Mouse (Mus musculus) liver, embryonic 15.5 days (tissue): ENCODE measurements at regions not wholly inside any gene's neighbourhood (a gene's known extent, or its start where the extent isn't known, plus 50 kb on each side); places are given as distances from the start of the nearest gene placed in this dataset.

Experiments
- ATAC-seq: fragments of 200-750 bp; cut with Nextera tagmentation; 2 replicates; pipeline ENCODE4 v1.8.0; 2017; ENCODE audit warnings: moderate number of reproducible peaks, mild to moderate bottlenecking, moderate library complexity; ENCODE audit not compliant: insufficient read depth
- H3K27ac ChIP-seq: fragments of 300-500 bp; sonication (generic); replicated peaks from 2 replicates; pipeline ENCODE4 v1.5.1; 2015; ENCODE audit warnings: mild to moderate bottlenecking, inconsistent platforms
- H3K27me3 ChIP-seq: fragments of 300-500 bp; sonication (generic); 2 replicates; pipeline ENCODE4 v1.6.1; 2015; ENCODE audit warnings: mild to moderate bottlenecking, inconsistent platforms
- H3K36me3 ChIP-seq: fragments of 300-500 bp; sonication (generic); replicated peaks from 2 replicates; pipeline ENCODE4 v1.6.1; 2015; ENCODE audit warnings: moderate library complexity, mild to moderate bottlenecking, inconsistent platforms
- H3K4me1 ChIP-seq: fragments of 300-500 bp; sonication (generic); replicated peaks from 2 replicates; pipeline ENCODE4 v1.6.1; 2015; ENCODE audit warnings: inconsistent platforms
- H3K4me2 ChIP-seq: fragments of 300-500 bp; sonication (generic); 2 replicates; pipeline ENCODE4 v1.6.1; 2015; ENCODE audit warnings: moderate library complexity, mild to moderate bottlenecking, inconsistent platforms
- H3K4me3 ChIP-seq: fragments of 300-500 bp; sonication (generic); replicated peaks from 2 replicates; pipeline ENCODE4 v1.5.1; 2015; ENCODE audit warnings: mild to moderate bottlenecking, inconsistent platforms
- H3K9ac ChIP-seq: fragments of 300-500 bp; sonication (generic); 2 replicates; pipeline ENCODE4 v1.6.1; 2015; ENCODE audit warnings: moderate library complexity, mild to moderate bottlenecking, inconsistent platforms
- H3K9me3 ChIP-seq: fragments of 300-500 bp; sonication (generic); replicated peaks from 2 replicates; pipeline ENCODE4 v1.6.1; 2016; ENCODE audit warnings: inconsistent platforms
- WGBS: fragments of 180-500 bp; shearing (Covaris S2); methylation state at CpG from one replicate; pipeline ENCODE4 v1.1.7; 2015; ENCODE audit warnings: mixed read lengths; ENCODE audit not compliant: insufficient replicate concordance; 5-methylcytosine and 5-hydroxymethylcytosine counted together

DNA sequence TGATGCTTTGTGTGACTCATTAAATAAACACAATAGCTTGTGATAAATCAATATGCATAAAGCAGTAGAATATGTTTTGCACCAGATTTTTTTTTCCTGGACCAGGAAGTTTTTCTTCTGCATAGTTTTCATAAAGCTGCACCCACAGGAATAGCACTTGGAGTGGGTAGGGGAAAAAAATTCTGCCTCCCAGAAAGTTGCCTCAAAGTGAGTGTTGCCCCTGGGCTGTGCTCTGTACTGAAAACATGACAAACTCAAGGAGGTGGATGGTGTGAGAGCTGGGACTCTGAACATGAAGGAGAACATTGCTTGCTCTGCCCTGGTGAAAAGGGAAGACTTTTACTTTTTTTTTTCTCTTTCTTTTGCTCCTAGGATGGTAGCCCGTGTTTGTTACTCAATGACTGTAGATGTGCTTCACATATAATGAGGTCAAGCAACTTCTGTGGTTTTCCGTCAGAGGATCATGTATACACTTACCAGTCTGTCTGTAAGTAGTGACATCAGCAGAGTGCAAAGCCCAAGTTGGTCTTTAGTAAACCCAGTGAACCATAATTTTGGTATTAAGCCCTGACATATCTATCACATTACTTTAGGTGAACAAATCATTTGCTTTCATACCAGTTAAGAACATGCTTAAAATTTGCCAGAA is 164.1 kb upstream of the Lcorl start:
- no peak for ATAC-seq
- 49% methylated on average over 2 of the region's 2 CpGs for WGBS
- no peaks in the 10 kb centered on the region for H3K27me3 ChIP-seq

GRCm38 (mm10) chr5:46020175-46020574 is 162.8 kb upstream of the Lcorl start:
- Histone ChIP-seq H3K4me1 (no peaks in the 10 kb centered on the region), H3K4me2 (no peak overlapping the region), H3K27ac (no peak overlapping the region), H3K27me3 (no peaks in the 10 kb centered on the region), H3K9me3 (no peaks in the 10 kb centered on the region), H3K36me3 (no peaks in the 10 kb centered on the region), H3K4me3 (no peak overlapping the region), H3K9ac (no peak overlapping the region)
- WGBS = 62% methylated on average over 4 of the region's 4 CpGs
- no peak for ATAC-seq

More for the DNA sequence above, 164.1 kb upstream of the Lcorl start:
- H3K9me3 ChIP-seq = no peaks in the 10 kb centered on the region
- H3K36me3 ChIP-seq = no peaks in the 10 kb centered on the region
- no peaks in the 10 kb centered on the region for H3K4me1 ChIP-seq
- no peak overlapping the region for H3K4me2 ChIP-seq
- H3K4me3 ChIP-seq = no peak overlapping the region
- H3K27ac ChIP-seq = no peak overlapping the region
- H3K9ac ChIP-seq = no peak overlapping the region

- ATAC-seq = no peak
- Histone ChIP-seq H3K27ac (no peak overlapping the region), H3K4me1 (no peaks in the 10 kb centered on the region), H3K9me3 (no peaks in the 10 kb centered on the region), H3K4me2 (no peak overlapping the region), H3K36me3 (no peaks in the 10 kb centered on the region), H3K27me3 (no peaks in the 10 kb centered on the region), H3K4me3 (no peak overlapping the region), H3K9ac (no peak overlapping the region)
- 59% methylated on average over 9 of the region's 9 CpGs for WGBS
Observed at GRCm38 (mm10) chr5:46007446-46007845, 150.0 kb upstream of the Lcorl start.

DNA sequence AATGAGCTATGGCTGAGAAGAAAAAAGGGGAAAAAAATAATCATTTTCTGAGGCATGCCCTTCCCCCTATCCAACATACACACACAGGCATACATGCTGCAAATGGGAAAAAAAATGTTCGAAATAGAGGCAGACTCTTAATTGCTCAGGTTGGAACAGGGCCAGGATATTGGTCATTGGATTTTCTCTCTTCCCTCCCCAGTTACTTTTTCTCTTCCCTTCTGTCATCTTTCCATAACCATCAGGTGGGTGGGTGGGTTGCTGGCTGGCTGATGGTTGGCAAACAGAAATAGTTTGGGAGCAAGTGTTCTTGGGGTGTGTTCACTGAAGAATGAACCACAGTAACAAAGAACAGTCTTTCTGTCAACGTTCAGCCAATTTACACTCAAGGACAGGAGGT is 149.3 kb upstream of the Lcorl start:
- no peaks in the 10 kb centered on the region for H3K27me3 ChIP-seq
- no peaks in the 10 kb centered on the region for H3K36me3 ChIP-seq
- 61% methylated on average over 2 of the region's 2 CpGs for WGBS
- no peaks in the 10 kb centered on the region for H3K9me3 ChIP-seq
- no peak for ATAC-seq
- H3K27ac ChIP-seq = no peak overlapping the region
- no peak overlapping the region for H3K9ac ChIP-seq
- H3K4me3 ChIP-seq = no peak overlapping the region
- H3K4me2 ChIP-seq = no peak overlapping the region
- no peaks in the 10 kb centered on the region for H3K4me1 ChIP-seq

GRCm38 (mm10) chr5:46006228-46006627 is 148.8 kb upstream of the Lcorl start:
- 61% methylated on average over 3 of the region's 3 CpGs for WGBS
- H3K4me2 ChIP-seq = no peak overlapping the region

GRCm38 (mm10) chr5:46005631-46006030 is 148.2 kb upstream of the Lcorl start:
- H3K9me3 ChIP-seq = no peaks in the 10 kb centered on the region
- no peaks in the 10 kb centered on the region for H3K36me3 ChIP-seq
- no peak overlapping the region for H3K4me2 ChIP-seq
- H3K4me3 ChIP-seq = no peak overlapping the region
- no peak for ATAC-seq
- H3K27me3 ChIP-seq = no peaks in the 10 kb centered on the region
- no peak overlapping the region for H3K27ac ChIP-seq
- H3K4me1 ChIP-seq = no peaks in the 10 kb centered on the region
- 71% methylated on average over 1 of the region's 1 CpGs for WGBS
- no peak overlapping the region for H3K9ac ChIP-seq

More at GRCm38 (mm10) chr5:46006228-46006627, 148.8 kb upstream of the Lcorl start:
- H3K27ac ChIP-seq = no peak overlapping the region
- ATAC-seq = no peak
- H3K36me3 ChIP-seq = no peaks in the 10 kb centered on the region
- H3K27me3 ChIP-seq = no peaks in the 10 kb centered on the region
- no peaks in the 10 kb centered on the region for H3K9me3 ChIP-seq
- no peaks in the 10 kb centered on the region for H3K4me1 ChIP-seq
- no peak overlapping the region for H3K9ac ChIP-seq
- no peak overlapping the region for H3K4me3 ChIP-seq

- H3K9me3 ChIP-seq = no peaks in the 10 kb centered on the region
- no peaks in the 10 kb centered on the region for H3K36me3 ChIP-seq
- no peak overlapping the region for H3K27ac ChIP-seq
- no peak overlapping the region for H3K9ac ChIP-seq
- no peak for ATAC-seq
- no peaks in the 10 kb centered on the region for H3K27me3 ChIP-seq
- H3K4me3 ChIP-seq = no peak overlapping the region
- H3K4me1 ChIP-seq = no peaks in the 10 kb centered on the region
- WGBS = 55% methylated on average over 5 of the region's 5 CpGs
- H3K4me2 ChIP-seq = no peak overlapping the region
Observed at GRCm38 (mm10) chr5:46002011-46002410, 144.6 kb upstream of the Lcorl start.

GRCm38 (mm10) chr5:45957766-45958165 is 100.4 kb upstream of the Lcorl start:
- Histone ChIP-seq H3K9ac (no peak overlapping the region), H3K4me2 (no peak overlapping the region), H3K27me3 (no peaks in the 10 kb centered on the region), H3K27ac (no peak overlapping the region), H3K9me3 (no peaks in the 10 kb centered on the region), H3K4me1 (no peaks in the 10 kb centered on the region), H3K4me3 (no peak overlapping the region), H3K36me3 (no peaks in the 10 kb centered on the region)
- ATAC-seq = no peak
- 66% methylated on average over 2 of the region's 2 CpGs for WGBS

DNA sequence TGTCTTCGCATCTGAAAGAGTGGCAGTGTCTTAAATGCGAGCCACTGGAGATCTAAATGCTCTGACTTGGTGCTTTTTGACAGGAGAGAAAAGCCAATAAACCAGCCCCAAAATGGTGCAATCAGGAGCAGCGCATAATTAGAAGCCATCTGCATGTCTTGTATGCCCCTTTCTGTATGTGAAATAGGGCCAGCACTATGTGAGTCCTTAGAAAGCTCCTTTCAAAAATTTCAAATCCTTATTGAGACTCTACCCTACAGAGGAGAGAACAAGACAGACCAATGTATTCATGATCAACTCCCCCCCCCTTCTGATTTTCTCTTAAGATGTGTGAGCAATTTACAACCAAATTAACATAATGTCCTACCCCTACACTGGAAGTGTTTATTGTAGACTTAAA is 86.6 kb upstream of the Lcorl start:
- ATAC-seq = no peak
- no peaks in the 10 kb centered on the region for H3K27me3 ChIP-seq
- no peaks in the 10 kb centered on the region for H3K36me3 ChIP-seq
- no peaks in the 10 kb centered on the region for H3K4me1 ChIP-seq
- no peak overlapping the region for H3K4me2 ChIP-seq
- H3K4me3 ChIP-seq = no peak overlapping the region
- WGBS = 62% methylated on average over 3 of the region's 3 CpGs
- no peaks in the 10 kb centered on the region for H3K9me3 ChIP-seq
- H3K9ac ChIP-seq = no peak overlapping the region
- H3K27ac ChIP-seq = no peak overlapping the region

DNA sequence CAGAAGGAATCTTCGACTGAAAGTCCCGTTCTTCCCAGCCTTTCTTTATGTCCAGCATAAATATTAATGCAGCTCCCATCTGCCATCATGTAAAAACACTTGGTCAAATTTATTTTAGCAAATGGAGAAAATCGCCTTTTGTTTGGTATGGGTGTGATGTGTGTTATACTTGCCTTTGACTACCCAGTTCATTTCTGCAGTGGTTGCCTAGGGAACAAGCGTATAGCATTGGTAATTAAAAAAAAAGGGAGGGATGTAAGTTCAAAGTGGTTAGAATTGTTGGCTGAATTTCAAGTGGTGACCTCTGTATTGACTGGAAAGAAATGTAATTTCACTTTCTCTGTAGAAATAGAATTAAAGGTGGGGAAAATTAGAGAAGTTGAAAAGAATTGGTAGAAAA is 75.6 kb upstream of the Lcorl start:
- Histone ChIP-seq H3K27ac (no peak overlapping the region), H3K9ac (no peak overlapping the region), H3K4me2 (no peak overlapping the region), H3K4me3 (no peak overlapping the region), H3K9me3 (no peaks in the 10 kb centered on the region), H3K36me3 (no peaks in the 10 kb centered on the region), H3K4me1 (no peaks in the 10 kb centered on the region), H3K27me3 (no peaks in the 10 kb centered on the region)
- 58% methylated on average over 4 of the region's 4 CpGs for WGBS
- ATAC-seq = no peak

DNA sequence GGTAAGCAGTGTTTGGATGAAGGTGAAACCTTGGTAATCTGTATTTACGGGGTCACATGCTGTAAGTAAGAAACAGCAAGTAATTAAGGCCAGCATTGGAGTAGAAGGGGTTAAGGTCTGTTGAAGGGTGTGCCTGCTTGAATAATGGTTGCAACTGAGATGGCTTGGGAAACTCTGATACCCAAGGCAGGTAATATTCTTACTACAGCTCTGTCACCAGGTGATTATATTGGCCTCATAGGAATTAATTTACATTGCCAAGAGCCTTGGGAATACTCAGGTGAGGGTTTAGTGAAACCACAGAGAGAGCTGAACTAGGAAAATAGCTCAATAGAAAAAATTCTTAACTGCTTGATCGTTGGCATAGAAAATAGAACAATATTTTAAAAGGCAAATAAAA is 73.8 kb upstream of the Lcorl start:
- Histone ChIP-seq H3K4me2 (no peak overlapping the region), H3K36me3 (no peaks in the 10 kb centered on the region), H3K4me3 (no peak overlapping the region), H3K27me3 (no peaks in the 10 kb centered on the region), H3K9ac (no peak overlapping the region), H3K27ac (no peak overlapping the region), H3K4me1 (no peaks in the 10 kb centered on the region), H3K9me3 (no peaks in the 10 kb centered on the region)
- WGBS = 47% methylated on average over 2 of the region's 2 CpGs
- no peak for ATAC-seq

- H3K27ac ChIP-seq = no peak overlapping the region
- no peaks in the 10 kb centered on the region for H3K4me1 ChIP-seq
- no peaks in the 10 kb centered on the region for H3K36me3 ChIP-seq
- no peak overlapping the region; the same call in 1 of the 2 replicates for H3K4me2 ChIP-seq
- 12% methylated on average over 9 of the region's 9 CpGs for WGBS
- no peak overlapping the region for H3K9ac ChIP-seq
- no peaks in the 10 kb centered on the region for H3K9me3 ChIP-seq
- ATAC-seq = no peak
- H3K27me3 ChIP-seq = no peaks in the 10 kb centered on the region
- H3K4me3 ChIP-seq = no peak overlapping the region
Observed at GRCm38 (mm10) chr5:45925879-45926410, 68.5 kb upstream of the Lcorl start.
